Mouse (Mus musculus): ENCODE measurements around the gene Gm2a.

Gm2a gene

DNA sequence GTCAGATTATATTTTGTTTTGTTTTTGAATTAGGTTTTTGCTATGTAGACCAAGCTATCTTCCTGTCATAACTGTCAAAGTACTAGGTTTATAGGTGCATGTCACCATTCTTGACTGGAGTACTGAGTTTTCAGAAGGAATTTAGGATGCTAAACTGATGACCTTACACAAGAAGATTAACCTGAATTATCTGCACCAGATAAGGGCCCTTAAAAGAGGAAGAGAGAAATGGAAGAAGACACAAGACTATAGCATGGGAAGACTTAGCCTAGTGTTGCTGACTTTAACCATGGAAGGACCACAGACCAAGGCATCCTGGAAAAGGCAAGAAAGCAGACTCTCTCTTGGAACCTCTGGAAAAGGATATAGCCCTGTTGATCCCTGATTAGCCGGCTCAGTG lies 35.3 kb downstream of the Gm2a start:
- no peak for DNase-seq

DNA sequence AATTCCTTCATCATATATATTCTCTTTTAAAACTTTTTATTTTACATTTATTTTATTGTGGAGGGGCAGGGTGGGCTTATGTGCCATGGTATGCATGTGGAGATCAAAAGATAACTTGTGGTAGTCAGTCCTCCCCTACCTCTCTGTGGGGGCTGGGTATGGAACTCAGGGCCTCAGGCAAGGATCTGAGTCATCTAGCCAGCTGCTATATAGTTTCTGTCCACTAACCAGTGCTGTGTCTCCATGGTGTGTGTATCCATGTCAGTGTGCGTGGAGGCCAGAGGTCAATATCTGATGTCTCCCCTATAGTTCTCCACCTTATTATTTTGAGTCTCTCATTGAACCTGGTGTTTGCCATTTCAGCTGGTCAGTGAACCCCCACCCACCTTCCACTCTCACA lies 36.5 kb downstream of the Gm2a start:
- no peak for DNase-seq

GRCm38 (mm10) chr11:55134871-55135270 lies 37.0 kb downstream of the Gm2a start:
- DNase-seq = no peak

- DNase-seq = no peak
Observed at GRCm38 (mm10) chr11:55136770-55137547, 39.0 kb downstream of the Gm2a start.

GRCm38 (mm10) chr11:55137646-55138045 lies 39.7 kb downstream of the Gm2a start:
- DNase-seq = no peak

- no peak for DNase-seq
Observed at GRCm38 (mm10) chr11:55141502-55141901, 43.6 kb downstream of the Gm2a start.

DNA sequence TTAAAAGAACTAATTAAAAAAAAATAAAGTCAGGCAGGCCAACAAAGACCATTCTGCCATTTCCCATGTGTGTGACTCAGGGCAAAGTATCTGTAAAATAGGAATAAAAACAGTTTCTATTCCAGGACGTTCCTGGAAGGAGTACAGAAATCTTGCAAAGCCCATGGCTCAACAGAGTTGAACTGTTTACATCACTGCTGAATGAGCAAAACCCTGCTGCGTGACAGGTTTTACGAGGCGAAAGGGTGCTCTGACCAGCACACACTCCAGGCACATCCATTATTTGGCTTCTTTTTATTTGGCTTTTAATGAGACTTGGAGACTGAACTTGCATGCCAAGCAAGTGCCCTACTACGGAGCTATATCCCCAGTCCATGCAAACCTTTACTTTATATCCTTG lies 46.1 kb downstream of the Gm2a start:
- DNase-seq = no peak

DNA sequence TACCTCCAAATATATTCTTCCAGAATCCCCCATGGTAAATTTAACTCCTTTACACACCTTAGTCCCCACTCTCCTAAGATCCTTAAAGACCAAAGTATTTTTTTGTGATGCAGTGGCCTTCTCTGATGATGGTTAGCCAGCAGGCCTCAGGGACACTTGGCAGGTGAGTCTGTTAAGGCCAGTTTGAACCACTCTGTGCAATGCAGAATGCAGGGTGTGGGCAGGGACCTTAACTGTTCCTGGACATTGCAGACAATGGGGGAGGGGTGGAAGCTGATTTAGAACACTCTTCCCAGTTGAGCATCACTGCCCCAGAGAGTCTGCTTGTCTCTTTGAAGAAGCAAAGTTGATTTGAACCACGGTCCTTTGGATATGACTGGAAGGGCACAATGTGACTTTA lies 48.9 kb downstream of the Gm2a start:
- no peak for DNase-seq

DNA sequence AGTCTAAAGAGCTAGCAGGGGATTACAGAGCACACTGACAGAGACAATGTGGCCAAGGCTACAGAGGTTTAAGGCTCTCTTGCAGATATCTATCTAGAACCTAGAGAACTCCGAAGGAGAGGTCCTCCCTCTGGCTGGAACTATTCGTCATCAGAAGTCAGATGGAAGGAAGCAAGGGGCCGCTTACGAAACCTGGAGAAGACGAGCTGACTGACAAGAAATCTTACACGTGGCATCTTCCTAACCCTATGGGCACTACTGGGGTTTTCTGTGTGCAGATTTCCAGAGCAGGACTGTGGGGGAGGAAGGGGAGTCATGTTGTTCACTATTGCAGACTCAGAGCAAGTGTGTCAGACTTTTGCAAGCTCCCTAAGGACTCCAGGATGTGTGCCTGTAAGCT lies 49.5 kb downstream of the Gm2a start:
- no peak for DNase-seq

DNA sequence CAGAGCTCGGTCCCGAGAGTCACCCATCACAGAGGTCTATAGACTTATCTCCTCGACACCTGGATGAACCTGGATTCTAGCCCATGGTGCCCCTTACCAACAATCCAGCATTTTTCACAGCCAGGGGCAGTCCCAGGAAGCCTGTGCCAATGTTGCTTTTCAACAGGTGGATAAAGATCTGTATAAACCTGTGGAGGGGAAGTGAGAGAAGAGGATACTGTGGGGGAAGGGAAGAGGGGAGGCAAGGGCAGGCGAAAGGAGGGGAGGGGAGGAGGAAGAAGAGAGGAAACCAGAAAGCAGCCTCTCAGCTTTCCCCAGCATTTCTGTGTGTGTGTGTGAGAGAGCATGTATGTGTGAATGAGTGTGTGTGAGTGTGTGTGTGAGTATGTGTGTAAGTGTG lies 50.5 kb downstream of the Gm2a start:
- DNase-seq = no peak

GRCm38 (mm10) chr11:55151608-55152007 lies 53.7 kb downstream of the Gm2a start, which contains the start of gene Slc36a3:
Gene Slc36a3 (minus strand): TSS chr11:55151708.
- DNase-seq = no peak

DNA sequence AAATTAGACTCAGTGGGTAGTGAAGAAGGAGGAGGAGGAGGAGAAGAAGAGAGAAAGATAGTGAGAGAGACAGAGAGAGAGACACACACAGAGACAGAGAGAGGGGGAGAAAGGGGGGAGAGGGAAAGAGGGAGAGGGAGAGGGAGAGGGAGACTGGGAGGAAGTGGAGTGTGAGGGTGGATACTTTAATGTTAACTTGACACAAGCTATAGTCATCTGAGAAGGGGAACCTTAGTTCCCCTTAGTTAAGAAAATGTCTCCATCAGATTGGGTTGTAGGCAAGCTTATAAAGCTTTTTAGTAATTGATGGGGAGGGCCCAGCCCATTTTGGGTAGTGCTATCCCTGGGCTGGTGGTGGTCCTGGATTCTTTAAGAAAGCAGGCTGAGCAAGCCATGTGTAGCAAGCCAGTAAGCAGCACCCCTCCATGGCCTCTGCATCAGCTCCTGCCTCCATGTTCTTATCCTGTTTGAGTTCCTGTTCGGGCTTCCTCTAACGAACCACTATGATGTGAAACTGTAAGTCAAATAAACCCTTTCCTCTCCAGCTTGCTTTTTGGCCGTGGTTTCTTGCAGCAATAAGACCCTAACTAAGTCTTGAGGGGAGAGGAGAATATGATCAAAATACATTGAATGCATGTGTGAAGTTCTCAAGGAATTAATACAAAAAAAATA lies 56.6 kb downstream of the Gm2a start:
- no peak for DNase-seq

- peak; percentile 22 for DNase-seq
Observed at GRCm38 (mm10) chr11:55155070-55155421, 57.1 kb downstream of the Gm2a start.

- peak; percentile 88 for DNase-seq
Observed at GRCm38 (mm10) chr11:55158785-55159359, 61.0 kb downstream of the Gm2a start.

Data from lung, postnatal 14 days (tissue).